Mouse (Mus musculus) lung, embryonic 16.5 days (tissue): ENCODE measurements at regions not wholly inside any gene's neighbourhood (a gene's known extent, or its start where the extent isn't known, plus 50 kb on each side); places are given as distances from the start of the nearest gene placed in this dataset.

ENCODE experiments used
- ATAC-seq: fragments of 200-750 bp; cut with Nextera tagmentation; 2 replicates; pipeline ENCODE4 v1.8.0; 2017; ENCODE audit warnings: low read depth, mild to moderate bottlenecking, moderate library complexity
- H3K27ac ChIP-seq: fragments of 300-500 bp; sonication (generic); 2 replicates; pipeline ENCODE4 v1.5.1; 2014; ENCODE audit warnings: mild to moderate bottlenecking, control low read depth, low read length
- H3K27me3 ChIP-seq: fragments of 300-500 bp; sonication (generic); 2 replicates; pipeline ENCODE4 v1.6.1; 2014; ENCODE audit warnings: low read depth, low read length, mixed read lengths; ENCODE audit not compliant: control insufficient read depth, insufficient read depth
- H3K36me3 ChIP-seq: fragments of 300-500 bp; sonication (generic); 2 replicates; pipeline ENCODE4 v1.6.1; 2014; ENCODE audit warnings: low read length; ENCODE audit not compliant: control insufficient read depth, insufficient read depth
- H3K4me1 ChIP-seq: fragments of 300-500 bp; sonication (generic); replicated peaks from 2 replicates; pipeline ENCODE4 v1.6.1; 2014; ENCODE audit warnings: low read length, mixed read lengths; ENCODE audit not compliant: control insufficient read depth, insufficient read depth
- H3K4me2 ChIP-seq: fragments of 300-500 bp; sonication (generic); 2 replicates; pipeline ENCODE4 v1.6.1; 2014; ENCODE audit warnings: low read depth, low read length, control low read depth
- H3K4me3 ChIP-seq: fragments of 300-500 bp; sonication (generic); 2 replicates; pipeline ENCODE4 v1.5.1; 2014; ENCODE audit warnings: mild to moderate bottlenecking, low read length, control low read depth
- H3K9ac ChIP-seq: fragments of 300-500 bp; sonication (generic); 2 replicates; pipeline ENCODE4 v1.6.1; 2014; ENCODE audit warnings: low read length, control low read depth
- H3K9me3 ChIP-seq: fragments of 300-500 bp; sonication (generic); 2 replicates; pipeline ENCODE4 v1.6.1; 2016; ENCODE audit warnings: low read length; ENCODE audit not compliant: control insufficient read depth
- WGBS: fragments of 180-500 bp; shearing (Covaris S2); extraction: QIAGEN DNeasy Blood & Tissue Kit; methylation state at CpG from one replicate; pipeline ENCODE4 v1.1.7; 2014; 5-methylcytosine and 5-hydroxymethylcytosine counted together

DNA sequence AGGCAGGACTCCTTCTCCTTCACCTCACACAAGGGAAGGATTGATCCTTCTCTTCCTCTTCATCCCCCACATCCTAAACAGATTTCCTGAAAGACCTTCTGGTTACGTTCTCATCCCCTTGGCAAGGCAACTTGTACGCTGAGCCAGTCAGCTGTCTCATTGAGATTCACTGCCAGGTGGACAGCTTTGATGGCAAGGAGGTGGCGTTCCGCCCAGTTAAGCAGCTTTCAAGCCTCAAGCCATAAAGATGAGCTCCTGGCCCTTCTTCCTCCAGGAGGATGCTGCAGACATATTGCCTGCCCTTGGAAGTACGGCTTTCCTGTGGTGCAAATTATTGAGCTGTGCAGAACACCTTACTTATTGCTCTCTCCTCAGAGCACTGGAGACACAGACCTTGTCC, 494.8 kb upstream of the Mpdz start:
- no peak for ATAC-seq
- Histone ChIP-seq H3K9me3 (no peaks in the 10 kb centered on the region), H3K4me1 (no peaks in the 10 kb centered on the region), H3K4me3 (no peak overlapping the region), H3K36me3 (no peaks in the 10 kb centered on the region), H3K4me2 (no peak overlapping the region), H3K27ac (no peak overlapping the region), H3K27me3 (no peaks in the 10 kb centered on the region), H3K9ac (no peak overlapping the region)
- 71% methylated on average over 5 of the region's 5 CpGs for whole genome bisulfite sequencing

DNA sequence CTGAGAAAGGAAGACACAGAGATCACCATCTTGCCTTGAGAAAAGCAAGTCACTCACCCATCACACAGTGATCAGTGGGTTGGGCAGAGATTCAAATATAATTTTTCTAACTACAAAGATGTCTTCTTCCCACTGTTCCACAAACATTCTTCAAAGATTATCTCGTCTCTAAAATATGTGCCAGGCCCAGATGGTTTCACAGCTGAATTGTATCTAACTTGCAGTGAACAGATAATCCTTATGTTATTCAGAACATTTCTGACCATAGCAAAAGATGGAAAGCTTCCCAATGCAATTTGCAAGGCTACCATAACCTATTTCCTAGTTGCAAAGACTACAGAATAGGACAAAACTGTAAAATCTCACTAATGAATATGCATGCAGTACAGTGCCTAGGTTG, 488.3 kb upstream of the Mpdz start:
- H3K27me3 ChIP-seq = no peaks in the 10 kb centered on the region
- no peak for ATAC-seq
- no peaks in the 10 kb centered on the region for H3K36me3 ChIP-seq
- H3K4me3 ChIP-seq = no peak overlapping the region
- no peak overlapping the region for H3K4me2 ChIP-seq
- 59% methylated on average over 1 of the region's 1 CpGs for WGBS
- H3K4me1 ChIP-seq = peaks cover 15% of the 10 kb centered on the region
- H3K9ac ChIP-seq = no peak overlapping the region
- H3K9me3 ChIP-seq = no peaks in the 10 kb centered on the region
- H3K27ac ChIP-seq = no peak overlapping the region

DNA sequence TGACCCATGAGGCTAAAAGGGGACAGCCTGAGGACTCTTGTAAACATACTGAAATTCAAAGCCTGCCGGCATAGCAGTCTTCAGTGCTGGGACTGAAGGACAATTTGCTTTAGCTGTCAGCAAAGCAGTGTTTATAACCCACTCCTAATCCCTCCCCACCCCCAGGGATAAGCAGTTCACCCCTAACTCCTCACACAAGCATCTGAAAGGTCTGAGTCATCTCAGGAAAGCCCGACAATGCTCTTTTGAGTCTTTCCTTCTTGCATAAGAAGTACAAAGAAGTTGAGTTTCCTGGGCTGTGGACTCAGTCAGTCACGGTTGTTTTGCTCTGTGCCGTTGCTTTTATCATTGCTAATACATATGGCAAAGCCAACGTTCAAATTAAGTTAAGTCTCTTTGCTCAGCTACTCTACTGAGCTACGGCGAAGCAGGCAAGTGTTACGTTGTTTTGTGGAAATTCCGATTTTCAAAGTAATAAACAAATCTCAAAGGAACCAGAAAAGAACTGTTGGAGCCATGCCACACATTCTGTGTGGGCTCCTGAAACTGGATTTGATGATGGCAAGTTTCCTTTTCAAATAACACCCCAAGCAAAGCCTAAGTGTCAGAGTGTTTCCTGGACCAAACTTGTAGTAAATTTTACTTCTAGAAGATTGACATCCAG, 486.1 kb upstream of the Mpdz start:
- Histone ChIP-seq H3K27me3 (no peaks in the 10 kb centered on the region), H3K27ac (peak overlapping the region; percentile 56)

DNA sequence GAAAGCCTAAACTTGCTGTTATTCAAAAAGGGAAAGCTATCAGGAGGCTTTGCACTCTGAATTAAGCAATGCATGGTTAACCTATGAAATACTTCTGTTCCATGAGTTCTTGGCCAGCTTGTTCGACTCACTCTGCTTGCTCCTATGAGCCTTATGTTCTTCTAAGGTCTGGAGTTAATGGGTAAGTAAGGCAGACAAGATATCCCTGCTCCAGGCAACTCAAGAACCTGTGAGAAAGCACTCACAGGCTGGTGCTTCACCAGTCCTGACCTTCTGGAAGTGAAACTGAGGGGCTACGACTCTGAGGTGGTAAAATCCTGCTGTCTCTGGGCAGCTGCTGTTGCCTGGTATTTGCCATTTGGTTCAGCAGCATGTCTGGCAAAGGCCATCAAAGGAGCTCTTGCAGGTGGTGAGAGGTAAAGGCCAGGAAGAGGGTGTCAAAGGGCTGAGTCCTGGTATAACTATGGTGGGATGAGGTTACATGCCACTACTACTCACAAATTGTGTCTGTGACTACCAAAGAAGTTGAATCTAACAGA, 484.6 kb upstream of the Mpdz start:
- 53% methylated on average over 2 of the region's 2 CpGs for WGBS
- Histone ChIP-seq H3K4me2 (no peak overlapping the region), H3K4me1 (peaks cover 22% of the 10 kb centered on the region), H3K9ac (no peak overlapping the region), H3K36me3 (no peaks in the 10 kb centered on the region), H3K27ac (peak overlapping the region; percentile 34), H3K4me3 (no peak overlapping the region), H3K27me3 (no peaks in the 10 kb centered on the region), H3K9me3 (no peaks in the 10 kb centered on the region)
- ATAC-seq = no peak

More for the DNA sequence above, 486.1 kb upstream of the Mpdz start:
- H3K4me1 ChIP-seq = peaks cover 22% of the 10 kb centered on the region
- no peak overlapping the region for H3K9ac ChIP-seq
- peak overlapping the region; percentile 7; the same call in 1 of the 2 replicates for H3K4me2 ChIP-seq
- WGBS = 28% methylated on average over 9 of the region's 9 CpGs
- ATAC-seq = peak; percentile 61
- H3K9me3 ChIP-seq = no peaks in the 10 kb centered on the region
- no peaks in the 10 kb centered on the region for H3K36me3 ChIP-seq
- no peak overlapping the region for H3K4me3 ChIP-seq

DNA sequence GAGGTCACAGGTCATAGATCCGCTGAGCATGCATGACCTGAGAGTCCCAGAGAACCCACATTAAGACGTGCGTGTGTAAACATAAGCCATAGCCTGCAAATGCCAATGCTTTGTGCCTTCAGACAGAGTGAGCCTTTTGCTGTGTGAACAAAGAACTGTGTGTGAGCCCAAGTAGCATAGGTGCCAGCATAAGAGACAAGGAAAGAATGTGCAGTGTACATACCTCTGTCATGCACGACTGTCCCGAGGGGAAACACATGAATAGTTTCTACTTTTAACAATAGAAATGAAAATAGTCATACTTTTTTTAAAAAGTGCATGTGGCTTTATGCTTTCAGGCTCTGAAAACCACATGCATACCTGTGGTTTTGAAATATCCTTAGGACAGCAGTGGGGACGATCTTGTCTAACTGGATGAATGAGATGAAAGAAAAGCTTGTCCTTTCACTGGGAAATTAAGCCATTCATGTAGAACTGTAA, 484.1 kb upstream of the Mpdz start:
- WGBS = 43% methylated on average over 6 of the region's 6 CpGs
- no peaks in the 10 kb centered on the region for H3K27me3 ChIP-seq
- H3K27ac ChIP-seq = peak overlapping the region; percentile 34; the same call in 1 of the 2 replicates
- H3K36me3 ChIP-seq = no peaks in the 10 kb centered on the region
- no peak overlapping the region for H3K9ac ChIP-seq
- H3K4me1 ChIP-seq = peaks cover 22% of the 10 kb centered on the region
- no peak overlapping the region for H3K4me3 ChIP-seq
- H3K9me3 ChIP-seq = no peaks in the 10 kb centered on the region
- peak; percentile 73 for ATAC-seq
- H3K4me2 ChIP-seq = no peak overlapping the region

DNA sequence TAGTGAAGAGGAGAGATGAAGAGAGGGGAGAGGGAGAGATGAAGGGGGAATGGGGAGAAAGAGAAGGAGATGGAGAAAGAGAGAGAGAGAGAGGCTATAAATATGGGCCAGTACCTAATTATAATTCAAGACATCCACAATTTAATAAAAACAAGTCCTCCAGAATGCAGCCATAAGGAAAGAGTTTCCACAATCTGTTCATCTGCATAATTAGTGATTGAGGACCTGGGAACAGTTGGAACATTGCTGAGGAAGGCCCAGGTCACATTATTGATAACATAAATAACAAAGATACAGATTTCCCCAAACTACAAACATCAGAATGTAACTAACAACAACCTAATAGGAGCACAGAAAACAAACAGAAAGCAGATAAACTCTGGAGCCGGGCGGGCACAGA, 483.0 kb upstream of the Mpdz start:
- peaks cover 22% of the 10 kb centered on the region for H3K4me1 ChIP-seq
- no peak overlapping the region for H3K9ac ChIP-seq
- WGBS = 38% methylated on average over 2 of the region's 2 CpGs
- H3K27ac ChIP-seq = no peak overlapping the region
- H3K36me3 ChIP-seq = no peaks in the 10 kb centered on the region
- no peak overlapping the region for H3K4me3 ChIP-seq
- no peaks in the 10 kb centered on the region for H3K9me3 ChIP-seq
- no peaks in the 10 kb centered on the region for H3K27me3 ChIP-seq
- ATAC-seq = no peak
- H3K4me2 ChIP-seq = no peak overlapping the region

DNA sequence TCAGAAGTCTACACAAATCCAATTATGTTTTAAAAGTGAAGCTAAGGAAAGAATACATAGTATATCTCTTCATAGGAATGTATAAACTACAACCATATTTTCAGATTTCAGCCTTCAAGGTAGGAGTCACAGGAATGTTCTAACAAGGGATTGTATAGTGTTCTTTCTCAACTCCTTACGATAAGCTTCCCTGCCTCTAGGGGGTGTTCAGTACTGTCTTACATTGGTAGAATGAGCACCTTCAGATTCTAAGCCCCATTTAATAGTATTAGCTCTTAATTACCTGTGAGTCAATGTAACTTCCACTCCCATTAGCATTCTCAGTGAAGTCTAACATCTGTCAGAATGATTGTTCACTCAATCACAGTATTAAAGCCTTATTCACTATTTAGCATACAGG, 481.5 kb upstream of the Mpdz start:
- Histone ChIP-seq H3K9me3 (no peaks in the 10 kb centered on the region), H3K4me1 (peaks cover 22% of the 10 kb centered on the region), H3K4me2 (no peak overlapping the region), H3K4me3 (no peak overlapping the region), H3K36me3 (no peaks in the 10 kb centered on the region), H3K27ac (no peak overlapping the region), H3K9ac (no peak overlapping the region), H3K27me3 (no peaks in the 10 kb centered on the region)
- 92% methylated on average over 1 of the region's 1 CpGs for WGBS
- no peak for ATAC-seq

DNA sequence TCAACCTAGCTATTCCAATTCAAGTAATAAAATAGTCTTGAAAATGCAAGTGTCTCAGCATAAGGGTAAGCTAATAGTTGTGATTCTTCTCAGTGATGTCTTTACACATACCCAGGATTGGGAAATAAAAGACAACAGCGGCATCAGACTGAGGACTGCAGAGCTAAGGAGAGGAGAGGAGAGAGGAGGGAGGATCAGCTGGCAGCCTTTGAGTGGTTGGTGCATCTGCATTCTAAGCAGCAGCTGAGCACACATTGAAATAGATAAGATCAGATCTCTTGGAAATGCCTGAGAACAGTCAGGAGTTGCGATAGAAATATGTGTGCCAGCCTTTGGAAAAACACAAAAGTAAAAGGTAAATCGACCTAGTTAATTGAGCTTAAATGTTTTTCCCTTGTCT, 480.3 kb upstream of the Mpdz start:
- Histone ChIP-seq H3K4me2 (no peak overlapping the region), H3K36me3 (no peaks in the 10 kb centered on the region), H3K27ac (no peak overlapping the region), H3K4me1 (peaks cover 11% of the 10 kb centered on the region; the same call in 1 of the 2 replicates), H3K9ac (no peak overlapping the region), H3K9me3 (no peaks in the 10 kb centered on the region), H3K27me3 (no peaks in the 10 kb centered on the region), H3K4me3 (no peak overlapping the region)
- WGBS = 64% methylated on average over 3 of the region's 3 CpGs
- ATAC-seq = no peak

DNA sequence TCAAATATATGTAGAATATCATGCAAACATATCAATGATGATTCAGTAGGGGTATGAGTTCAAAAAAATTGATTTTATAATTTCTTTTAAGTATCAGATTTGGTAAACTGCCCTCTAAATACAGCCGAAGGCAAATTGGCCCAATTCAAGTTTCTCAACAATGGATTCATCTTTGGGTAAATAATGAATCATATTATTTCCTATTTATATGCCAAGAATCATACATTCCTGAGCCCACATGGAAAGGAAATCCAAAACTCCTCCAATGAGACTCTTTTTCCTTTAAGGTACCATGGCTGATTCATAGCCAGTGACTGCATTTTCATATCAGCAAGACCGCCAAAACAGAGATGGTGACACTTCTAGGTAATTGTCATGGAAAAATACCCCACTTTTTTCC, 472.4 kb upstream of the Mpdz start:
- ATAC-seq = no peak
- no peak overlapping the region for H3K9ac ChIP-seq
- 86% methylated on average over 2 of the region's 2 CpGs for WGBS
- no peak overlapping the region for H3K4me3 ChIP-seq
- no peaks in the 10 kb centered on the region for H3K36me3 ChIP-seq
- no peaks in the 10 kb centered on the region for H3K4me1 ChIP-seq
- H3K9me3 ChIP-seq = no peaks in the 10 kb centered on the region
- H3K27me3 ChIP-seq = no peaks in the 10 kb centered on the region
- no peak overlapping the region for H3K4me2 ChIP-seq
- H3K27ac ChIP-seq = no peak overlapping the region
